Mouse (Mus musculus): ENCODE measurements around the gene Ift140.
"Not testable (repeated sequence)": the region's sequence is repeated elsewhere in the genome, so short reads cannot be mapped to it uniquely, and the experiment has no call there.

The Ift140 gene

DNA sequence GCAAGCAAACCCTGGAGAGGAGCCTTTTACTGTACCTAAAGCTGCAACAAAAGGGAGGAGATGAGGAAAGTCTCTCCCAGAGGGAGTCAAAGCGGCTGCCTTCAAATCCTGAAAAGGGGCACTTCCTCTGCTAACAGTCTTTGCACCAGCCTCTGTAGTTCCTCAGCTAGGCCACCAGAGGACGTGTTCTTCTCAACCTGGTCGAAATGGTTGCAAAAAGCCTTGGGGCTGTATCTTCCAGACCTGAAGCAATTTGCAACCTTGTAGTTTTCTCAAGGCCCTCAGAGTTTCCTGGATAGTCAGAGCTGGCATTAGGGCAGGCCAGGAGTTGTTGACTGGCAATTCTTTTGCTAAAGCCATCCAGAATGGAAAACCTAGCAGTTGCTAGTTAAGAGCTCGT is 101.4 kb downstream of the Ift140 start:
- DNase-seq (ENCODE audit: low spot score in 2 of 2), result no peak

GRCm38 (mm10) chr17:25120406-25120805 is 104.5 kb downstream of the Ift140 start, which contains the start of gene Ptx4:
Gene Ptx4, plus strand, starts transcription at chr17:25120760.
- DNase-seq (ENCODE audit: low spot score in 2 of 2), result peak; percentile 28 to 35

GRCm38 (mm10) chr17:25123979-25124378 is 108.1 kb downstream of the Ift140 start:
- DNase-seq (ENCODE audit: low spot score in 2 of 2), result no peak

DNA sequence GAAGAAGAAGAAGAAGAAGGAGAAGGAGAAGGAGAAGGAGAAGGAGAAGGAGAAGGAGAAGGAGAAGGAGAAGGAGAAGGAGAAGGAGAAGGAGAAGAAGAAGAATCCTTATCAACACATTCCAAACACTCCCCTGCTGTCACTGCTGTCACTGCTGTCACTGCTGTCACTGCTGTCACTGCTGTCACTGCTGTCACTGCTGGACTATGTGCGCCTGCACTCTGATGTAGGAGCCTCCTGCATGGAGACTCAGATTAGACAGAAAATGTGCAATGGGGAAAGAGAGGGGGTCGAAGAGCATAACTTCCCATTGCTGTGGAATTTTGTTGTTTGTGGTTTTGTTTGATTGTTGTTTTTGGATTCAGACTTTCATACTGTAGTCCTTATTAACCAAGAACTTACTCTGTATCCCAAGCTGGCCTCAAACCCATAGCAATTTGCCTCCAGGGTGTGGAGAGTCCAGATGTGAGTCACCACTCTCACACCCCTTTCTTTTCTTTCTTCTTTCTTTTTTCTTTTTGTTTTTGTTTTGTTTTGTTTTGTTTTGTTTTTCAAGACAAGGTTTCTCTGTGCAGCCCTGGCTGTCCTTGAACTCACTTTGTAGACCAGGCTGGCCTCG is 109.7 kb downstream of the Ift140 start:
- not testable (repeated sequence) for DNase-seq (ENCODE audit: low spot score in 2 of 2)

GRCm38 (mm10) chr17:25127079-25127478 is 111.2 kb downstream of the Ift140 start:
- peak in 1 of 2 experiments; percentile 31 for DNase-seq (ENCODE audit: low spot score in 2 of 2)

GRCm38 (mm10) chr17:25127681-25128080 is 111.8 kb downstream of the Ift140 start:
- DNase-seq (ENCODE audit: low spot score in 2 of 2), result no peak

DNA sequence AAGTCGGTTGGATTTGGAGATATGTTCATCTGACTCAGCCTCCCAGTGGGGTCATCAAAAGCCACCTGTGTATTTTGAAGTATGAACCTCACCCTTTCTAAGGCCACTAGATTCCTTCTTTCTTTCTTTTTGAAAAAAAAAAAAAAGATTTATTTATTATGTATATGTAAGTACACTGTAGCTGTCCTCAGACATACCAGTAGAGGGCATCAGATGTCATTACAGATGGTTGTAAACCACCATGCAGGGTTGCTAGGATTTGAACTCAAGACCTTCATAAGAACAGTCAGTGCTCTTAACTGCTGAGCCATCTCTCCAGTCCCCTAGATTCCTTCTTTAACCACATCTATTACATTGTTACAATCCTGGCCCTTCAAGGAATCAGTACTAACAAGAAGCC is 114.2 kb downstream of the Ift140 start:
- DNase-seq (ENCODE audit: low spot score in 2 of 2), result no peak

- DNase-seq (ENCODE audit: low spot score in 2 of 2), result peak; percentile 95
Measured at GRCm38 (mm10) chr17:25133275-25133698, 117.4 kb downstream of the Ift140 start, which contains the start of gene Clcn7. Gene Clcn7, plus strand, starts transcription at chr17:25133391.

GRCm38 (mm10) chr17:25135622-25136021 is 119.7 kb downstream of the Ift140 start:
- DNase-seq (ENCODE audit: low spot score in 2 of 2), result no peak

DNA sequence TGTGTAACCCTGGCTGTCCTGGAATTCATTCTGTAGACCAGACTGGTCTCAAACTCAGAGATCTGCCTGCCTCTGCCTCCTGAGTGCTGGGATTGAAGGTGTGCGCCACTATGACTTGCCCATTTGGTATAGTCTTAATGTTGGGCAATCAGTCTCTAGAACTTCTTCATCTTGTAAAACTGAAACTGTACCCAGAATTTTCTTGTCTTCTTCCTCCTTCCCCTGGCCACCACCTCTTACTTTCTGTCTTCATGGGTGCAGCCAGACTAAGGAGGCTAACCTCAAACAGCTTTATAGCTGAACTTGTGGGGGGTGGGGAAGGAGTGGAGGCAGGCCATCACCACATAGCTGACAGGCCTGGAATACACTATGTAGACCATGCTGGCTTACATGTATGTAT is 122.9 kb downstream of the Ift140 start:
- DNase-seq (ENCODE audit: low spot score in 2 of 2), result no peak

DNA sequence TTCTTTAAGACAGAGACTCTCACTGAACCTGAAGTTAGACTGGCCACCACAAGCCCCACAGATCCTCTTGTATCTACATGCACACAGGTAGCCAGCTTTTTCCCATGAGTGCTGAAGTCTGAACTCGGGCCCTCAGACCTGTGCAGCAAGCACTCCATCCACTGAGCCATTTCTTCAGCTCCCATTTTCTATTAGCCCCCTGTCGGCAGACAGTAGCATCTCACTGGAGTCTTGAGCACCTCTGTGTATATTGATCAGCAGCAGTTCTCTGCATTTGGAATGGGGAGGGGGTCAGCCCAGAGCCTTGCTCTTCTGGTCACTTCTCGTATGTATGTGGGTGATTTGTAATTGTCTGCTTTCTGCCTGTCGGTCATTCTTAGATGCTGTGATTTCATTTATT is 124.1 kb downstream of the Ift140 start:
- no peak for DNase-seq (ENCODE audit: low spot score in 2 of 2)

All from heart, adult 9 months (tissue).